Mouse (Mus musculus): ENCODE data around the gene Psmb8.
"Not testable (repeated sequence)": the region's sequence is repeated elsewhere in the genome, so short reads cannot be mapped to it uniquely, and the experiment has no call there.

Gene Psmb8

DNA sequence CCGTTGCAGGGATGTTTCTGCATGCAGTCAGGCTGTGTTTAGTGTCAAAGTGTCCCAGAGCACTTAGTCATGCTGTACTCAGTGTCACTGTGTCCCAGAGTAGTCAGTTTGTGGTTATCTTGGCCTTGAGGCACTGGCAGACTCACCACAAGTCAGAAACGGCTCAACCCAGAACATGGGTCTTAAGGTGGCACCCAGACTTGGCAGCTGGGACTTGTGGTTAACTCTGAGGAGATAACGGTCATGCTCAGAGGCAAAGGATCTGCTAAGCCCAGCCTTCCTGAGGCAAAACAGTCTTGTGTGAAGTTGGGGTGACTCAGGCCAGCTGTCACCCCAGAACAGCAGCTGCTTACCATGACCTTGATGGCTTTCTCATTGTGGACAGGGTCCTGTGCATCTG, 13.1 kb downstream of the Psmb8 start:
- in situ Hi-C loops (cut with MboI; ENCODE audit: low sequenced_read_pairs), result no loop called here

DNA sequence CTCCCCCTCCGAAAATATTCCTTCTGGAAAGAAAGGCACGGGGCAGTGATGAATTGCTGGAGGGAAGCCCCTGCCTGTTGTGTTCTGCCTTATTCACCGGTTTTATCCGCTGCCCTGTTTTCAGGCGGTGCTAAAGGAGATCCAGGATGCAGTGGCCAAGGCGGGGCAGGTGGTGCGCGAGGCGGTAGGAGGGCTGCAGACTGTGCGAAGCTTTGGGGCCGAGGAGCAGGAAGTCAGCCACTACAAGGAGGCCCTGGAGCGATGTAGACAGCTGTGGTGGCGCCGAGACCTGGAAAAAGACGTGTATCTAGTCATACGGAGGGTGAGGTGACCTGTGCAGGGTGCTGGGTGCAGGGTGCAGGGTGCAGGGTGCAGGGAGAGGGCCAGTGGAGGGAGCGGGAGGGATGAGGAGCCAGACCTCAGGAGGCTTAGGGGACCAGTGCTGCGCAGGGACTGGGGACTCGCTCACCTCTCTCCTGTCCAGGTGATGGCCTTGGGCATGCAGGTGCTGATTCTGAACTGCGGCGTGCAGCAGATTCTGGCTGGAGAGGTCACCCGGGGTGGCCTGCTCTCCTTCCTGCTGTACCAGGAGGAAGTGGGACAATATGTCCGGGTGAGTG, 14.3 kb downstream of the Psmb8 start:
- in situ Hi-C loops (cut with MboI; ENCODE audit: low sequenced_read_pairs), result no loop called here

DNA sequence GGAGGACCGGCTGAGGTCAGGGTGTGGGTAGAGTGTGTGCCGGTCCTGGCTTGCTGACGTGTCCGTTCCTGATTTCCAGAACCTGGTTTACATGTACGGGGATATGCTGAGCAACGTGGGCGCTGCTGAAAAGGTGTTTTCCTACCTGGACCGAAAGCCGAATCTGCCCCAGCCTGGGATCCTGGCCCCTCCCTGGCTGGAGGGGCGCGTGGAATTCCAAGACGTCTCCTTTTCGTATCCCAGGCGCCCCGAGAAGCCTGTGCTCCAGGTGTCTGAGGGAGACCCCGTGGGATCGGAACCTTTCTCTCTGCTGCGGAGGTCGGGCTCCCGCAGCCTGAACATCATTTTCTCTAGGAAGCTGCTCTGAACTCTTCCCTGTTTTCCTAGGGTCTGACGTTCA, 16.4 kb downstream of the Psmb8 start:
- in situ Hi-C loops (cut with MboI; ENCODE audit: low sequenced_read_pairs), result no loop called here

DNA sequence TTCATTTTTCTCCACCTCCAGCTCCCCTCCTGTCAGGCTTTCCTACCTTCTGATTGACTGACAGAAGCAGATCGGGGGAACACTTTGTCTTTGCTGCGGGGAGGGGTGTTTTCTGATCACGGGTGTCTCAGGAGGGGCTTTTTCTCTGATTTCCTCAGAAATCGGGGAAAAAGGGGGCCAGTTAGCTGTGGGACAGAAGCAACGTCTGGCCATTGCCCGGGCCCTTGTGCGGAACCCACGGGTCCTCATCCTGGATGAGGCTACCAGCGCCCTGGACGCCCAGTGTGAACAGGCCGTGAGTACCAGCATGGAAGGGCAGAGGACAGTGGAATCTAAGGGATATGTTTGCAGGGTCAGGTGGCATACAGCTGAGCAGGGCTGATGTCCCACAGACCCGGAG, 17.7 kb downstream of the Psmb8 start:
- in situ Hi-C loops (cut with MboI; ENCODE audit: low sequenced_read_pairs), result no loop called here

DNA sequence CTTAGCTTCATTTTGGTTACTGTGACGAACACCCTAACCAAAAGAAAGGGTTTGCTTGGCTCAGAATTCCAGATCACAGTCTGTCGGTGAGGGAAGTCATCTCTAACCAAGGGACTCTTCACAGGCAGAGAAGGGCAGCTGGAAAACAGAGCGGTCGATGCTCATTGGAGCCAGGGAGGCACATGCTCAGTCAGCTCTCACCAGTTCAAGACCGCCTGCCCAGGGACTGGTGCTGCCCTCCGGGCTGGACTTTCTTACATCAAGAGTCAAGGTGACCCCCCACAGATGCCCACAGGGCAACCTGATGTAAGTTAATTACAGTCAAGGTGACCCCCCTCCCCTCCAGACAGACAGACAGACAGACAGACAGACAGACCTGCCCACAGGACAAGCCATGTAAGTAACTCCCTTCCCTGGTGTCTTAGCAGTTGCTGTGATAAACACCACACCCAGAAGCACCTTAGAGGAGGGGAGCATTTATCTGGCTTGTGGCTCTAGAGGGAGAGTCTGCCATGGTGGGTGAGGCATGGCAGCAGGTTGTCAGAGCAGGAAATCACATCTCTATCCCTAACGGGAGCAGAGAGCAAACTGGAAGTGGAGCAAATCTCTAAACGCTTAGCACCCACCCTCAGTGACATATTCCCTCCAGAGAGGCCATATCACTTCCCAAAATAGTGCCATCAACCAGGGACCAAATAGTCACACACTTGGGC, 19.9 kb downstream of the Psmb8 start:
- in situ Hi-C loops (cut with MboI; ENCODE audit: low sequenced_read_pairs), result no loop called here

DNA sequence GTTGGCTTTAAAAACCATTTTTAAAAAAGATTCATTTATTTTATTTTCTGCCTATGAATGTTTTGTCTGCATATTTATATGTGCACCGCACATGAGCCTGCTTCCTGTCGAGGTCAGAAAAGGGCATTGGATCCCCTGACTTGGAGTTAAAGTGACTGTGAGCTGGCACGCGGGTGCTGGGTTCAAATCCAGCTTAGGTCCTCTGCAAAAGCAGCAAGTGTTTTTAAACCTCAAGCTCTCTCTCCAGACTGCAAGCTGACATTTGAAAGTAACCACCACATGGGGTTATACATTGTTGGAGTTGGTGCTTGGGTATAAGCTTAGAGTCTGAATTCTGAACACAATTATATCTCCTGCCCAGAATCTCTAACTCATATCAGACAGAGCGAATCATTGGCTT, 20.5 kb downstream of the Psmb8 start:
- in situ Hi-C loops (cut with MboI; ENCODE audit: low sequenced_read_pairs), result no loop called here

DNA sequence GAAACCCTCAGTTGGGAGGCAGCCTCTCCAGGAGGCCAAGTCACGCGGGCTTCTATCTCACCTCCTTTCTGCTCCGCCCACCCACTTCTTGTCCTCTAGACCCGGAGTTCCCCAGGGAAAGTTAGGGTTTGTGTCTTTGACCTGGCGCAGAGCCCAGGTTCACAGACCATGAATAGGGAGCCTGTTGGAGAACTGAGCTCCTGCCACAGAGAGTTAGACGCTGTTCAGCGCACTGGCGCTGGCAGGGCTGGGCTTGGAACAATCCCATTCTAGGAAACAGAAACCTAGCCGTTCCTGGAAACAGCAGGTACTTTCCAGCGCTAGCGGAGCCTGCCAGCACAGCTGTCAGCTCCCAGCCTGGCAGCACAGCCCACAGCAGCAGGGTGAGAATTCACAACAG, 21.2 kb downstream of the Psmb8 start:
- in situ Hi-C loops (cut with MboI; ENCODE audit: low sequenced_read_pairs), result no loop called here

DNA sequence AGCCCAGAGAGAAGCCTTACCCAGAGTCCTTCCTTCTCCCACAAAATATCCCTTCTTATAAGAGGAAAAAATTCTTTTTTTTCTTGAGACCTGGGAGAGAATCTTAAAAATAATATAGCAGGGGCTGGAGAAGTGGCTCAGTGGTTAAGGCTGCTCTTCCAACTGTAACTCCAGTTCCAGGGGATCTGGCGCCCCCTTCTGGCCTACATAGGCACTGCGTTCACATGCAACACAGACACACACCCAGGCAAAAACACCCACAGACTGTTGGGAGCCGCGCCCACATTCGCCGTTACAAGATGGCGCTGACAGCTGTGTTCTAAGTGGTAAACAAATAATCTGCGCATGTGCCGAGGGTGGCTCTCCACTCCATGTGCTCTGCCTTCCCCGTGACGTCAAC, 21.6 kb downstream of the Psmb8 start:
- in situ Hi-C loops (cut with MboI; ENCODE audit: low sequenced_read_pairs), result not testable (repeated sequence)

DNA sequence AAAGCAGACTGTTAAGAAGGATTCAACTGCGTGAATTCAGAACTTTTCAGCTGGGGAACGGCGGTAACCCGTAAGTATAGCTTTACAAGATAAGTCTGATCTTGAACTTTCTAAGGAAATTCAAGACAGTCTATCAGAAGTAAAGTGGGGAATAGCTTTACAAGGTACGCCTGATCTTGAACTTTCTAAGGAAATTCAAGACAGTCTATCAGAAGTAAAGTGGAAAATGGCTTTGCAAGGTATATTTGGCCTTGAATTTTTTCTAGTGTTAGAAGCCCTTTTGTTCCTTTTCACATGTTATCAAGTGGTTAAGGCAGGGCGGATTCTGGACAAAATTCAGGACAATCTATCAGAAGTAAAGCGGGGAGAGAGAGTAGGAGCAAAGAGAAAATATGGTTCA, 22.3 kb downstream of the Psmb8 start:
- in situ Hi-C loops (cut with MboI; ENCODE audit: low sequenced_read_pairs), result not testable (repeated sequence)

DNA sequence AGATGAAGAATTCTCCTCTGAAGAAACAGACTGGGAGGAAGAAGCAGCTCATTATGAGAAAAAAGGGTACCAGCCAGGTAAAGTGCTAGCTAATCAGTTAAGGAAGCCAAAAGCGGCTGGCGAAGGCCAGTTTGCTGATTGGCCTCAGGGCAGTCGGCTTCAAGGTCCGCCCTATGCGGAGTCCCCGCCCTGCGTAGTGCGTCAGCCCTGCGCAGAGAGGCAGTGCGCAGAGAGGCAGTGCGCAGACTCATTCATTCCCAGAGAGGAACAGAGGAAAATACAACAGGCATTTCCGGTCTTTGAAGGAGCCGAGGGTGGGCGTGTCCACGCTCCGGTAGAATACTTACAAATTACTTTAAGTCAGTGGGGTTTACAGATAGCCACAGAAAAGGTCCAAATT, 22.9 kb downstream of the Psmb8 start:
- in situ Hi-C loops (cut with MboI; ENCODE audit: low sequenced_read_pairs), result not testable (repeated sequence)

DNA sequence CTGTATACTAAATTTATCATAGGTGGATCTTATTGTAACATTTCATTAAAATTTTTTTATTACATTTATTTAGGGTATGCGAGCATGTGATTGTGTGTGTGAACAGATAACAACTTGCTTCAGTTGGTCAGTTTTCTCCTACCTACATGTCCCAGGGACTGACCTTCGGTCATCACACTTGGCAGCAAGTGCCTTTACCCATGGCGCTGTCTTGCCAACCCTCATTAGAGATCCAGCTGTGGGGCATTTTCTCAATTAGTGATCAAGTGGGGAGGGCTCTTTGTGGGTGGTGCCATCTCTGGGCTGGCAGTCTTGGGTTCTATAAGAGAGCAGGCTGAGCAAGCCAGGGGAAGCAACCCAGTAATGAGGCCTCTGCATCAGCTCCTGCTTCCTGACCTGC, 27.3 kb downstream of the Psmb8 start:
- in situ Hi-C loops (cut with MboI; ENCODE audit: low sequenced_read_pairs), result no loop called here

DNA sequence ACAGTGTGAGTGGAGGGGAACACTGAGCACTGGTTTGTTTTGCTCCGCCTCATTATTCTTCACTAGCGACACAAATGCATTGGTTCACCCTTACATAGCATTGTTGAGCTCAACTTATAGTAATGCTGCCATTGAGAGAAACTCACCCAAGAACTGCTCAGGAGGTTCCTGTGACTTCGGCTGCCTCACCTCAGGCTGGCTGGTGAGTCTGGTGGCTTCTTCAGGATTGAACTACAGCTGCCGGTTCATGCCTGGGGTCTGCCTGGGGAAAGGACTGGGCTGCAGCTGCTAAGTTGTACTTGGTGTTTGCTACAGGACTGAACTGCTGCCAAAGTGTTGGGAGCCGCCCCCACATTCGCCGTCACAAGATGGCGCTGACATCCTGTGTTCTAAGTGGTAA, 27.9 kb downstream of the Psmb8 start:
- in situ Hi-C loops (cut with MboI; ENCODE audit: low sequenced_read_pairs), result no loop called here

DNA sequence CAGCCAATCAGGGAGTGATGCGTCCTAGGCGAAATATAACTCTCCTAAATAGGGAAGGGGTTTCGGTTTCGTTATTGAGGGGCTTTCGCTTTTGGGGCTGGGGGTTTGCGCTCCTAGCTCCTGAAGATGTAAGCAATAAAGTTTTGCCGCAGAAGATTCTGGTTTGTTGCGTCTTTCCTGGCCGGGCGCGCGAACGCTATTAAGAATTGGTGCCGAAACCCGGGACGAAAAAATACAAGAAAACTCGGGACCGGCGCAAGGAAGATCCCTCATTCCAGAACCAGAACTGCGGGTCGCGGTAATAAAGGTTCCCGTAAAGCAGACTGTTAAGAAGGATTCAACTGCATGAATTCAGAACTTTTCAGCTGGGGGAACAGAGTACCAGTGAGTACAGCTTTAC, 28.4 kb downstream of the Psmb8 start:
- in situ Hi-C loops (cut with MboI; ENCODE audit: low sequenced_read_pairs), result not testable (repeated sequence)

DNA sequence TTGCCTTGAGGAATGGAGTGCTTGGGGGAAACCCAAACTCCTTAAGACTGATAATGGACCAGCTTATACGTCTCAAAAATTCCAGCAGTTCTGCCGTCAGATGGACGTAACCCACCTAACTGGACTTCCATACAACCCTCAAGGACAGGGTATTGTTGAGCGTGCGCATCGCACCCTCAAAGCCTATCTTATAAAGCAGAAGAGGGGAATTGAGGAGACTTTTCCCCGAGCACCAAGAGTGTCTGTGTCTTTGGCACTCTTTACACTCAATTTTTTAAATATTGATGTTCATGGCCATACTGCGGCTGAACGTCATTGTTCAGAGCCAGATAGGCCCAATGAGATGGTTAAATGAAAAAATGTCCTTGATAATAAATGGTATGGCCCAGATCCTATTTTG, 33.5 kb downstream of the Psmb8 start:
- in situ Hi-C loops (cut with MboI; ENCODE audit: low sequenced_read_pairs), result not testable (repeated sequence)

DNA sequence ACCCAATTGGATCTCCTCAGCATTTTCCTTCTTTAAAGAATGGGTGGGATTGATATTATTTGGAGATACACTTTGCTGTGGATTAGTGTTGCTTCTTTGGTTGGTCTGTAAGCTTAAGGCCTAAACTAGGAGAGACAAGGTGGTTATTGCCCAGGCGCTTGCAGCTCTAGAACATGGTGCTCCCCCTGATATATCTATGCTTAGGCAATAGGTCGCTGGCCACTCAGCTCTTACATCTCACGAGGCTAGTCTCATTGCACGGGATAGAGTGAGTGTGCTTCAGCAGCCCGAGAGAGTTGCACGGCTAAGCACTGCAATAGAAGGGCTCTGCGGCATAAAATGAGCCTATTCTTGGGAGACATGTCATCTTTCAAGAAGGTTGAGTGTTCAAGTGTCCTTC, 34.5 kb downstream of the Psmb8 start:
- in situ Hi-C loops (cut with MboI; ENCODE audit: low sequenced_read_pairs), result not testable (repeated sequence)

DNA sequence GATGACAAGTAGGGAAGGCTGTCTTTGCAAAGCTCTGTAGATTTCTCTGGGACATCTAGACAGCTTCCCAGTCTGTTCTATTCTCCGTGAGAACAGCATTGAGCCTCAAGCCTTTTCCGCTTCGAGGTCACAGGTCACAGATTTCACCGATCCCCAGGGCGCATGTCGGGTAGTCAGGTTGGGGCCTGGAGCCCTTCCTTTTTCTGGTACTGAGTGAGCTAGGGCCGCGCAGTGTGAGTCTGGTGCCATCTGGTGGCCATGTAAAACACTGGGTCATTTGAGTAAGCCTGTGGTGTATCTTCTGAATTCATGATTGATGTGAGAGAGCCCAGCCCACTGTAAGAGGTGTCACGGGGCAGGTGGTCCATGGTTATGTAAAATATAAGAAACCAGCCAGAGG, 37.4 kb downstream of the Psmb8 start:
- in situ Hi-C loops (cut with MboI; ENCODE audit: low sequenced_read_pairs), result no loop called here

DNA sequence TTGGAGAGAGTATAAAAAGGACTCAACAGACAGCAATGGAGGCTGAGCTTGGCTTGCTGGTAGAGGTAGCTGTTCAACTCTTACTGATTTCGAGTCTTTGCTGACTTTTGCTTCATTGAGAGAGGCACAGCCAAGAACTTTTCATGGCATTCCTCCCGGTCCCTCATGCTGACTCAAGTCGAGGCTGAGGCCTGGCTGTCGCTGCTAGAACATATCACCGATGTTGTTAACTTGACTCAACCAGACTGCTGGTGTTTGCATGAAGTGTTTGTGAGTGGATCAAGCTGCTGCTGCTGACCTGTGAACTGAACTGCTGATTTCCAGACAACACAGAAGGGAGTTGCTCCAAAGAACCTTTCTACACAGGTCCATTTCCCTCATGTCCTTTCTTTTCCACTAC, 39.2 kb downstream of the Psmb8 start:
- in situ Hi-C loops (cut with MboI; ENCODE audit: low sequenced_read_pairs), result no loop called here

DNA sequence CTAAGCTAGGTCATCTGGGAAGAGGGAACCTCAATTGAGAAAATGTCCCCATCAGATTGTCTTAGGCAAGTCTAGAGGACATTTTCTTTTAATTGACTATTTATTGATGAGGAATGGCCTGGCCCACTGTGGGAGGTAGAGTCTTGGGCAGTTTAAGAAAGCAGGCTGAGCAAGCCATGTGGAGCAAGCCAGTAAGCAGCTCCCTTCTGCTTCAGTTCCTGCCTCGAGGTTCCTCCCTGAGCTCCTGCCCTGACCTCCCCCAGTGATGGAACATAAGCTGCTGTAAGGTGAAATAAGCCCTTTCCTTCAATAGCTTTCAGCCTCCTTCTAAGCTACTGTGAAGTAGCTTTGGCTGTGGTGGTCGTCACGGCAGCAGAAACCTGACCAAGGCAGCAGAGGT, 40.2 kb downstream of the Psmb8 start:
- in situ Hi-C loops (cut with MboI; ENCODE audit: low sequenced_read_pairs), result no loop called here

DNA sequence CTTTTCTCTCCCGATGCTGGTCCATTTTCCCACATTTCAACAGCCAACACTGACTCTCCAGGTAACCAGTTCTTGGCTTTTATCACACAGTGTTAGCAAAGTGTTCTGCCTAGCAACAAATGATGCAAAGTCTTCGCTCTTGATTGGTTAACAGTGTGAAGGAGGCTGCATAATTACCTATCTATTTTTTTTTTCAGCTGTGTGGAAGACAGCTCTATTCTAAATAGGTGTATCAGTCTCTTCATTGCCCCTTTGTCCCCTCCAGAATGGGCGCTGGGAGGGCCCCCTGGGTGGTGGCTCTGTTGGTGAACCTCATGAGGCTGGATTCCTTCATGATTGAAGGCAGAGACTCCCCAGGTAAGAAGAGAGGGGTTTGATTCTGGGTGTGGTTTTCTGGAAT, 41.2 kb downstream of the Psmb8 start, which contains the start of gene H2-Ob:
Gene H2-Ob, plus strand, starts transcription at position 198 of the 400 bp plus-strand sequence.
- in situ Hi-C loops (cut with MboI; ENCODE audit: low sequenced_read_pairs), result no loop called here

DNA sequence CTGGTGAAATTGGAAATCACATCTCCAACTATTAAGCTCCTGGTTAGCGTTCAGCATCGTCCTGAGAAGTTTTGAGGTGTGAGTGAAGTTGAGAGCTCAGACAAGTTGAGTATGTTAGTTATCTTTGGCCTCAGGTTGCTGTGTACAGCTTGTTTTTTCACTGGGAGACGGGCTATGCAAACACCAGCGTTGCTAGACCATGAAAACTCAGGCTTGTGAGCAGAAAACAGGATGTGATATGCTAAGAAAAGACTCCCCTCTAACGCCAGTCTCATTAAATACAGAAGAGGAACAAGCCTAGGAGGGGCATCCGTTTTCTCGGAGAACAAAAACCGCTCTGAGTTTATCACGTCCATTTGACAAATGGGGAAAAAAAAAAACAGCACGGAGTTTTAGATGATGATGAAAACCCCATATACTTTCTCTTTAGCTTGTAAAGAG, 42.1 kb downstream of the Psmb8 start:
- in situ Hi-C loops (cut with MboI; ENCODE audit: low sequenced_read_pairs), result no loop called here

DNA sequence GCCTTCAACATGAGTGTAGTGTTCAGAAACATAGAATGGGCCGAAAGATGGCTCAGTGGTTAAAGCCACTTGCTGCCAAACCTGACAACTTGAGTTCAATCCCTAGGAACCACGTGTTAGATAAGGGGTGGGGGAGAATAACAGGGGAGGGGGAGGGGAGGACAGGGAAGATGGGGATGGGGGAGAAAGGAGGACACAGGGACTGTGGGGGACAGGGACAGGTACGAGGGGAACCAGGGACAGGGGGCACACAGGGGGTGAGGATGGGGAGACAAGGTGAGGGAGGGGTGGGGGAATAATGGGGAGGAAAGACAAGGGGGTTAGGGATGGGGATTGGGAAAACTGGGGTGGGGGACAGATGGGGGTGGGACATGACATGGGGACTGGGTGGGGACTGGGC, 42.8 kb downstream of the Psmb8 start:
- in situ Hi-C loops (cut with MboI; ENCODE audit: low sequenced_read_pairs), result no loop called here

DNA sequence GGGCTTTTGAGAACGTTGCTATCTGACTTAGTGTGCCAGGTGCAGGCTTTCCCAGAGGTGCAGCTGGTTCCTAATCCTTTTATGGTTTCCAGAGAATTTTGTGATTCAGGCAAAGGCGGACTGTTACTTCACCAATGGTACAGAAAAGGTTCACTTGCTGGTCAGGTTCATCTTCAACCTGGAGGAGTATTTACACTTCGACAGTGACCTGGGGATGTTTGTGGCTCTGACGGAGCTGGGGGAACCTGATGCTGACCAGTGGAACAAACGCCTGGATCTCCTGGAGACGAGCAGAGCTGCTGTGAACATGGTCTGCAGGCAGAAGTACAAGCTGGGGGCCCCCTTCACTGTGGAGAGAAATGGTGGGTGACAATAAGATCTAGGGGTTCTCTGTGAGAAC, 43.4 kb downstream of the Psmb8 start:
- in situ Hi-C loops (cut with MboI; ENCODE audit: low sequenced_read_pairs), result no loop called here

DNA sequence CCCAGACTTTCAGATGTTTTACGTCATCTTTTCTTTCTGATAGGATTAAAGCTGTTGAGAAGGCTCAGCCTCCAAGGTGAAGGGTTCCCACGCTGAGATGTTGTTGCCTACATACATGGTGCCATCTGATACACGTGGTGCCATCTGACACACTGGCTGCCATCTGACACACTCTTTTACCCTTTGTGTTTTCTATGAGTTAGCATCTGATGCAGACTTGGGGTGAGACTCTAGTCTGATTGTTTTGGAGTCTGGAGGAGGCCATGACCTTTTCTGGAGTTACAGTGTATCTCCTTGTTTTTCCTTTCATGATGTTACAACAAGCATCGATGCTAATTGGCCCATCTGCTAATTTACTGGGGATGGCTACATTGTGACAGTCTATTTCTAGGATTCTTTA, 47.1 kb downstream of the Psmb8 start:
- in situ Hi-C loops (cut with MboI; ENCODE audit: low sequenced_read_pairs), result no loop called here

Data from CH12F3 (cell line).